Comparison of ENCODE assay signal across 13 mouse cellular contexts in genomic region chr12:100353954-100354353, GRCm38 (mm10).
DNase-seq lines count a peak whose midpoint lies in the region; ATAC-seq lines count a peak whose summit lies in the region.
"Had no signal": no experiment of that assay in that cellular context is flagged by ENCODE, and none has a peak within 500 bp of the region (broad histone marks: within the 10 kb centered on the region; RNA-seq: fewer than 3 reads in every experiment).

No protein-coding gene starts in this region.

- peak; percentile 25 for DNase-seq in cerebellum, adult 11 months
- peak; percentile 73 for DNase-seq in 3T3-L1 (ENCODE audit: low read depth, low spot score)
- DNase-seq in adrenal gland, adult 8-10 months: peak; percentile 39
- DNase-seq in cerebellum, postnatal 14 days: peak; percentile 28 to 32
- DNase-seq in urinary bladder, postnatal 14 days (ENCODE audit: low spot score): no peak
- DNase-seq in lung, postnatal 10 days: no peak
- no peak for DNase-seq in testis, postnatal 14 days (ENCODE audit: low spot score)
- DNase-seq: B cell, adult 2 months; heart, postnatal 4 days; layer of hippocampus, adult 9-11 months; liver, embryonic 13.5 days had no signal

- ATAC-seq in cerebellum, adult (ENCODE audit: insufficient number of reproducible peaks, low FRiP score, low TSS enrichment): no peak
- ATAC-seq: lung, postnatal 0 days had no signal

Comparison
In these comparisons a context has a peak if more than half of its experiments do, and no peak if none do; other contexts are left out.
1. DNase-seq: peak in cerebellum, adult 11 months (single experiment), 3T3-L1 (single experiment), adrenal gland, adult 8-10 months (single experiment) and cerebellum, postnatal 14 days (2 of 2); none in urinary bladder, postnatal 14 days (single experiment), lung, postnatal 10 days (single experiment) and testis, postnatal 14 days (single experiment).